Mouse (Mus musculus): ENCODE data around the gene Ephx1.

- TF ChIP-seq POLR2A (IDR thresholded peaks at IDR 0.05; ENCODE audit: borderline replicate concordance, extremely low read depth, low read depth, low read length), result no peak
- TF ChIP-seq CTCF (IDR thresholded peaks at IDR 0.05; ENCODE audit: insufficient read depth, low read length), result no peak
Observed at GRCm38 (mm10) chr1:181001621-181002020, 19.1 kb downstream of the Ephx1 start.
